14 mouse cellular contexts compared by ENCODE assay signal in the genomic region with DNA sequence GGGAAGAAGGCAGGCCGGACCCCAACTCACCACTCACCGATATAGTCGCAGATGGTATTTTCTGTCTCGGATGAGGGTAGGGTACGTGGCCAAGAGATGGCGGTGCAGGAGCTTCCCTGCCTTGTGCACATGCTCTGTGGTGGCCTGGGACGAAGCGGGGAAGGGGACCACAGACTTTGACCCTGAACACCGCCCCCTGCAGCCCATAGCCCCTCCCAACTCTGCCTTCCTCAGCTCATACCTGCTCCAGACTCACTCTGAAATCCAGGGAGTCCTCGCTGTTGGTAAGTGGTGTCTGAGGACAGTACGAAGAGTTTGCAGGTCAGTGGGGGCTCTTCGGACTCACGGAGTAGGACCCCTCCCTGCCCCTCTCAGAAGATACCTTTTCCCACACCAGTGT. TPM values are rescaled to one million over a fixed set of nuclear protein-coding genes. Genes with fewer than 3 reads are reported as not detected.
A peak's percentile ranks its signal among the peaks of the same experiment; 100 is the strongest.
DNase-seq lines count a peak whose midpoint lies in the region; ATAC-seq and TF ChIP-seq lines count a peak whose summit lies in the region.
"Had no signal": no experiment of that assay in that cellular context is flagged by ENCODE, and none has a peak within 500 bp of the region (broad histone marks: within the 10 kb centered on the region; RNA-seq: fewer than 3 reads in every experiment).

No protein-coding gene starts in this region.

- ATAC-seq in liver, embryonic 11.5 days (replicated peaks; ENCODE audit: low FRiP score), result 0 out of 2 replicates have a peak, but pooled peaks have one; percentile 13
- ATAC-seq in kidney, embryonic 15.5 days (replicated peaks; ENCODE audit: low FRiP score), result no peak
- no peak for ATAC-seq in liver, postnatal 0 days
- no peak for ATAC-seq in hindbrain, embryonic 12.5 days (ENCODE audit: low FRiP score)
- ATAC-seq: forebrain, embryonic 13.5 days had no signal

- TF ChIP-seq EP300 in liver, postnatal 0 days (IDR thresholded peaks at IDR 0.05; ENCODE audit: low read depth), result no peak

- peak; percentile 25; the same call in 1 of the 2 replicates for TF ChIP-seq CTCF in liver, postnatal 0 days (IDR thresholded peaks at IDR 0.05; ENCODE audit: low read depth)

- peak overlapping the region; percentile 25; the same call in 1 of the 2 replicates for H3K4me3 ChIP-seq in liver, embryonic 11.5 days (ENCODE audit: low read depth, low read length)
- H3K4me3 ChIP-seq in kidney, embryonic 15.5 days (replicated peaks), result no peak overlapping the region
- H3K4me3 ChIP-seq in liver, postnatal 0 days (ENCODE audit: low read depth, low read length), result no peak overlapping the region
- H3K4me3 ChIP-seq in hindbrain, embryonic 12.5 days, result no peak overlapping the region
- H3K4me3 ChIP-seq: embryonic facial prominence, embryonic 15.5 days; forebrain, embryonic 13.5 days; limb, embryonic 13.5 days; neural tube, embryonic 12.5 days had no signal

- H3K27me3 ChIP-seq in liver, embryonic 11.5 days (replicated peaks; ENCODE audit: control insufficient read depth, insufficient read depth, low read length), result peaks cover 19% of the 10 kb centered on the region
- H3K27me3 ChIP-seq in kidney, embryonic 15.5 days, result peaks cover 2% of the 10 kb centered on the region; the same call in 1 of the 2 replicates
- peaks cover 3% of the 10 kb centered on the region for H3K27me3 ChIP-seq in liver, postnatal 0 days (ENCODE audit: insufficient read depth, low read length)
- H3K27me3 ChIP-seq in hindbrain, embryonic 12.5 days, result peaks cover 28% of the 10 kb centered on the region

- H3K36me3 ChIP-seq in liver, embryonic 11.5 days (ENCODE audit: control insufficient read depth, insufficient read depth, low read length), result no peaks in the 10 kb centered on the region
- peaks cover 48% of the 10 kb centered on the region for H3K36me3 ChIP-seq in kidney, embryonic 15.5 days
- no peaks in the 10 kb centered on the region for H3K36me3 ChIP-seq in liver, postnatal 0 days (replicated peaks; ENCODE audit: insufficient read depth, low read length)
- no peaks in the 10 kb centered on the region; the same call in 1 of the 2 replicates for H3K36me3 ChIP-seq in hindbrain, embryonic 12.5 days
- H3K36me3 ChIP-seq: embryonic facial prominence, embryonic 15.5 days; G1E; neural tube, embryonic 12.5 days had no signal

- peak overlapping the region; percentile 40; the same call in 1 of the 2 replicates for H3K4me2 ChIP-seq in liver, embryonic 11.5 days
- no peak overlapping the region for H3K4me2 ChIP-seq in kidney, embryonic 15.5 days
- H3K4me2 ChIP-seq in liver, postnatal 0 days (ENCODE audit: low read depth, low read length), result no peak overlapping the region
- no peak overlapping the region for H3K4me2 ChIP-seq in hindbrain, embryonic 12.5 days (replicated peaks)
- H3K4me2 ChIP-seq: embryonic facial prominence, embryonic 15.5 days; forebrain, embryonic 13.5 days; limb, embryonic 13.5 days; neural tube, embryonic 12.5 days had no signal

- no peak for DNase-seq in liver, embryonic 11.5 days (ENCODE audit: low spot score)
- DNase-seq in liver (no peak), ZHBTc4 (ENCODE audit: low read depth, low spot score) (peak; percentile 59)
- DNase-seq in liver, postnatal 0 days, result no peak
- no peak for DNase-seq in cerebellum, postnatal 25 days
- DNase-seq in gastrocnemius, postnatal 10 days, result no peak
- DNase-seq: heart, postnatal 4 days had no signal

- 59% methylated on average over 13 of the region's 13 CpGs for WGBS in liver, embryonic 11.5 days
- 53% methylated on average over 13 of the region's 13 CpGs for WGBS in kidney, embryonic 15.5 days
- 56% methylated on average over 13 of the region's 13 CpGs for WGBS in liver, postnatal 0 days (ENCODE audit: insufficient replicate concordance)
- WGBS in hindbrain, embryonic 12.5 days, result 41% methylated on average over 13 of the region's 13 CpGs

- no peak overlapping the region for H3K27ac ChIP-seq in liver, embryonic 11.5 days (ENCODE audit: low read depth, low read length)
- 0 out of 2 replicates have a peak overlapping the region, but pooled peaks have one; percentile 2 for H3K27ac ChIP-seq in kidney, embryonic 15.5 days
- no peak overlapping the region for H3K27ac ChIP-seq in liver, postnatal 0 days (ENCODE audit: low read depth)
- no peak overlapping the region for H3K27ac ChIP-seq in hindbrain, embryonic 12.5 days
- H3K27ac ChIP-seq: embryonic facial prominence, embryonic 15.5 days; forebrain, embryonic 13.5 days; limb, embryonic 13.5 days; neural tube, embryonic 12.5 days had no signal

- H3K9ac ChIP-seq in liver, embryonic 11.5 days (ENCODE audit: low read depth, low read length), result no peak overlapping the region
- H3K9ac ChIP-seq in kidney, embryonic 15.5 days, result no peak overlapping the region
- H3K9ac ChIP-seq in liver, postnatal 0 days (replicated peaks), result no peak overlapping the region
- H3K9ac ChIP-seq in hindbrain, embryonic 12.5 days, result no peak overlapping the region
- H3K9ac ChIP-seq: embryonic facial prominence, embryonic 15.5 days; forebrain, embryonic 13.5 days; limb, embryonic 13.5 days; neural tube, embryonic 12.5 days had no signal

- no peaks in the 10 kb centered on the region for H3K9me3 ChIP-seq in liver, embryonic 11.5 days (ENCODE audit: control insufficient read depth, low read length)
- H3K9me3 ChIP-seq in kidney, embryonic 15.5 days (replicated peaks), result no peaks in the 10 kb centered on the region
- no peaks in the 10 kb centered on the region for H3K9me3 ChIP-seq in liver, postnatal 0 days (ENCODE audit: low read length)
- H3K9me3 ChIP-seq in hindbrain, embryonic 12.5 days (replicated peaks), result no peaks in the 10 kb centered on the region
- H3K9me3 ChIP-seq: embryonic facial prominence, embryonic 15.5 days; forebrain, embryonic 13.5 days; G1E; limb, embryonic 13.5 days; neural tube, embryonic 12.5 days had no signal

- H3K4me1 ChIP-seq in liver, embryonic 11.5 days (replicated peaks; ENCODE audit: control insufficient read depth, insufficient read depth, low read length), result peaks cover 2% of the 10 kb centered on the region; the same call in 1 of the 2 replicates
- H3K4me1 ChIP-seq in kidney, embryonic 15.5 days, result peaks cover 48% of the 10 kb centered on the region
- H3K4me1 ChIP-seq in liver, postnatal 0 days (ENCODE audit: insufficient read depth), result peaks cover 19% of the 10 kb centered on the region; the same call in 1 of the 2 replicates
- peaks cover 18% of the 10 kb centered on the region for H3K4me1 ChIP-seq in hindbrain, embryonic 12.5 days

RNA-seq across cellular contexts. Expression of a gene that starts 6.3 kb away (rescaled TPM):
- polyA plus RNA-seq in liver, embryonic 11.5 days (2014; fragmentation: Nextera tagmentation; extraction: Ambion mirVana), result 4.1 and 4.5 TPM in 2 replicates
- 23.0 and 29.7 TPM in 2 replicates for polyA plus RNA-seq in kidney, embryonic 15.5 days (2015; fragmentation: Nextera tagmentation; extraction: Ambion mirVana)
- polyA plus RNA-seq in liver, postnatal 0 days (2015; fragmentation: Nextera tagmentation; extraction: Ambion mirVana), result 1.5 and 1.9 TPM in 2 replicates
- 9.1 and 10.7 TPM in 2 replicates for polyA plus RNA-seq in hindbrain, embryonic 12.5 days (2016; fragmentation: Nextera tagmentation; extraction: Ambion mirVana)
- 1 to 10 TPM; 7.4 to 8.5 TPM for total RNA-seq in gastrocnemius, postnatal 10 days (2021)

RNA-seq across cellular contexts. Expression of a gene that starts 16.9 kb away (rescaled TPM):
- polyA plus RNA-seq in liver, embryonic 11.5 days (2014; fragmentation: Nextera tagmentation; extraction: Ambion mirVana), result 55.0 and 62.1 TPM in 2 replicates
- polyA plus RNA-seq in kidney, embryonic 15.5 days (2015; fragmentation: Nextera tagmentation; extraction: Ambion mirVana), result 57.5 and 58.8 TPM in 2 replicates
- polyA plus RNA-seq in liver, postnatal 0 days (2015; fragmentation: Nextera tagmentation; extraction: Ambion mirVana), result 59.0 and 61.1 TPM in 2 replicates
- 41.6 and 43.3 TPM in 2 replicates for polyA plus RNA-seq in hindbrain, embryonic 12.5 days (2016; fragmentation: Nextera tagmentation; extraction: Ambion mirVana)
- 10 to 100 TPM; 34.5 to 42.6 TPM for total RNA-seq in gastrocnemius, postnatal 10 days (2021)

RNA-seq across cellular contexts. Expression of a gene that starts 30.3 kb away (rescaled TPM):
- not detected in 2 replicates for polyA plus RNA-seq in liver, embryonic 11.5 days (2014; fragmentation: Nextera tagmentation; extraction: Ambion mirVana)
- polyA plus RNA-seq in kidney, embryonic 15.5 days (2015; fragmentation: Nextera tagmentation; extraction: Ambion mirVana), result 0.36 and 0.85 TPM in 2 replicates
- polyA plus RNA-seq in liver, postnatal 0 days (2015; fragmentation: Nextera tagmentation; extraction: Ambion mirVana), result 0.66 and 0.82 TPM in 2 replicates
- polyA plus RNA-seq in hindbrain, embryonic 12.5 days (2016; fragmentation: Nextera tagmentation; extraction: Ambion mirVana), result 0.25 TPM in 2 replicates
- total RNA-seq in gastrocnemius, postnatal 10 days (2021), result under 1 TPM; 0.56 to 0.82 TPM
- polyA plus RNA-seq: G1E had no signal

RNA-seq across cellular contexts. Expression of a gene that starts 55.8 kb away (rescaled TPM):
- 35.5 and 41.4 TPM in 2 replicates for polyA plus RNA-seq in liver, embryonic 11.5 days (2014; fragmentation: Nextera tagmentation; extraction: Ambion mirVana)
- 29.5 and 33.8 TPM in 2 replicates for polyA plus RNA-seq in kidney, embryonic 15.5 days (2015; fragmentation: Nextera tagmentation; extraction: Ambion mirVana)
- 6.7 and 7.8 TPM in 2 replicates for polyA plus RNA-seq in liver, postnatal 0 days (2015; fragmentation: Nextera tagmentation; extraction: Ambion mirVana)
- polyA plus RNA-seq in hindbrain, embryonic 12.5 days (2016; fragmentation: Nextera tagmentation; extraction: Ambion mirVana), result 36.8 and 40.9 TPM in 2 replicates
- 10 to 100 TPM; 10.2 to 13.2 TPM for total RNA-seq in gastrocnemius, postnatal 10 days (2021)
